Mouse (Mus musculus) ovary, adult 18-20 months (tissue): ENCODE results near the gene Cep63.

Experiments used
- DNase-seq: peaks from one replicate; pipeline ENCODE4 v3.0.0; 2022; ENCODE audit warnings: low spot score, mixed read lengths

Cep63 gene

GRCm38 (mm10) chr9:102631589-102632147 is 5.3 kb upstream of the Cep63 start:
- no peak for DNase-seq

GRCm38 (mm10) chr9:102629052-102629451 is 2.7 kb upstream of the Cep63 start:
- no peak for DNase-seq

GRCm38 (mm10) chr9:102627442-102627841 is 1.1 kb upstream of the Cep63 start:
- DNase-seq = no peak

DNA sequence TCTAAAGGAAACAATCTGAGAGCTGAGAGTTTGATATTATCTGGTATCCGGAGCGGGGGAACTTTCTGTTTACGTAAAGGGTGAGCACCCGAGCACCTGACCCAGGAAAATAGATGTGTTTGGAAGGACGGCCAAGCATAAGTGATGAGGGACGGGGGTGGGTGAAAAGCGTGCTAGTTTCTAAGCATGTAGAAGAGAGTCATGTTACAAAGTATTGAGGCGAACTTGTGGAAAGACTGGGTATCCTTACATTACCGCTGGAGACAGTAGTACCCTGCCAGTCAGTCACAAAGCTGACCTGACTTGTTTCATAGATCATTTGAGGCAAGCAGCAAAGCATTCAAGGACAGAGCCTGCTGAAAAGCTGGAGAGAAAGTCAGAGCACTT is 498 bp upstream of the Cep63 start:
- DNase-seq = no peak

DNA sequence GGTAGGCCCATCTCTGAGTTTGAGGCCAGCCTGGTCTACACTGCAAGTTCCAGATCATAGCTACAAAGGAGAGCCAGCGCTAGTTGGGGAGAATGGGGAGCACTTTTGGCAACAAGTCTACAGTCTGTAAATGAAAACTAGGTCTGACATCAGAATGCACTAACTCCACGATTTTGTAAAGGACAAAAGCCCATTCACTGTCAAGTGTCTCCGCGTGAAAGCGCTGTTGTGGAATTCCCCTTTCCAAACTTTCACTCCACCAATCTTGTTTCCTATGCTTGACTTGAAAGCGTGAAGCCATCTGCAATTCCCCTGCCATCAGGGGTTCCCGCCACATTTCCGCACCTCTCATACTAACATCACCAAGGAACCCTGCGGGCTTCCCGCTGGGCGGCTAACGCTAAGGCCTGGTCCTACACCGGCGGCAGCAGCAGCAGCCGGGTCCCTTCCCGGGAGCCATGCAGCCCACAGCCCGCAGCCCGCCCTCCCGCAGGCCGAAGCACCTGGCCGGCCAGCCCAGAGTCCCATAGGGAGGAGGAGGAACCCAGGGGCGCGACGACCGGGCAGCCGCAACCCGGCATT is 842 bp downstream of the Cep63 start:
- DNase-seq = no peak

GRCm38 (mm10) chr9:102623581-102623980 is 2.8 kb downstream of the Cep63 start:
- no peak for DNase-seq

DNA sequence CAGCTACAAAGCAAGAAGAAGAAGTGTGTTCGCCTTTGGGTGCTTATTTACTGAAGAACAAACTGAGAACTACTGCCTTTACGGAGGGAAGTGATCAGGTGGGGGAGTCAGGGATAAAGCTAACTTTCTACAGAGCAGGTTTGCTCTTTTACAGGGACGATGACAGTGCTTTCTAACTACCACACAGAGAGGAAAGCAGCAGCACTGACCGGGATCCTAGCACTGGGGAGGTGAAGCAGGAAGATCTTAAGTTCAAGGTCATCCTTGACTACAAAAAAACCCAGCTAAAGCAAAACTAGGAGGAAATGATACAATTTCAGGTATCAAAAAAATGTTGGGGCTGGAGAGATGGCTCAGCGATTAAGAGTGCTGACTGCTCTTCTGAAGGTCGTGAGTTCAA is 3.5 kb downstream of the Cep63 start:
- no peak for DNase-seq

- no peak for DNase-seq
Observed at GRCm38 (mm10) chr9:102622192-102622857, 4.0 kb downstream of the Cep63 start.

GRCm38 (mm10) chr9:102621385-102621784 is 4.9 kb downstream of the Cep63 start:
- DNase-seq = no peak

DNA sequence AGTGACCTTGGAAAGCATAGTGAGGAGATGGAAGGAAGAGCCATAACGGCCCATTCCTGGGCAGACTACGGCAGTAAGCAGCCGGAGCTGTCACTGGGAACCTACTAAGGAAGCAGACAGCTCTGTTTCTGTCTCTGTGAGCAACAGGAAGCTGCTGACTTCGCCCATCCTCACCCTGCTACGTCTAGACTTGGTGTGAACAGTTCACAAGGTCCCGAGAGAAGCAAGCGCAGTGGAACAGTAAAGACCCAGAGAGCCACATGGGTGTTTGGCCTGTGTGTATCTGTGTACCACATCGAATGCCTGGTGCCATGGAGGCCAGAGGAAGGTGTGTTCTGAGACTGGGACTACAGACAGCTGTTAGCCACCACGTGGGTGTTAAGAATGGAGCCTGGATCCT is 10.1 kb downstream of the Cep63 start:
- no peak for DNase-seq

DNA sequence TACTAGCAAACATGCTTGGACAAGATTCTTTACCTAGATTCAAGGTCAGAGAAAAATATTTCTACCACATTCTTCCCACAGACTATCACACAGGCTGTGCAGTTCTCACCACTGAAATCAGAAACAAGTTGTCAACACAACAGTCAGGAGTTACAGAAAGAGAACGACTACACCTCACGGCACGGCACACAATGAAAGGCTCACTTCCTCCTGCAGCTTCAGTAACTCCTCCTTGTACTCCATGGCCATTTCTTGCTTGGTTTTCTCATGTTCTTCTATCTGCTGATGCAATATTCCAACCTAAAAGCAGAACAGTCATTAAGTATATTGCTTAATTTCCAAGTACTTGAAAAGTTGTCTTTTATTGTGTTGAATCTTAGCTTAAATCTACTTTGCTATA is 11.3 kb downstream of the Cep63 start:
- DNase-seq = no peak

GRCm38 (mm10) chr9:102609221-102609620 is 17.1 kb downstream of the Cep63 start:
- no peak for DNase-seq

DNA sequence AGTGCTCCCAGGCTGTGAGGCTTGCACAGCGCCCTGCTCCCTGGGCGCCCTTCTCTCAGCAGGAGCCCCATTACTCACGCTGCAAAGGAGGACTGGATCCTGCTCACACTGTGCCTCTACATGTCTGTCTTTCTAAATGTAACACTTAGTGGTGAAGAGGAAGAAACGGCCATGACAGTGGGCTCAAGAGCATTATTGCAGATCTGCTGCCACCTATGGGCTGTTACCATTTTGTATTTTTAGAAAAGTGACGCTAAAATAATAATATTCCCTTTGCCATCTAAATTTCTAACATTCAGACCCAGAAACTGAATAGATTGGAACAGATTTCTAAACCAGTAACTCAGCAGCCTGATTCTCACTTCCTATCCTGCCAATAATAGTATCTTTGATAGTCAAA is 18.9 kb downstream of the Cep63 start:
- DNase-seq = no peak

DNA sequence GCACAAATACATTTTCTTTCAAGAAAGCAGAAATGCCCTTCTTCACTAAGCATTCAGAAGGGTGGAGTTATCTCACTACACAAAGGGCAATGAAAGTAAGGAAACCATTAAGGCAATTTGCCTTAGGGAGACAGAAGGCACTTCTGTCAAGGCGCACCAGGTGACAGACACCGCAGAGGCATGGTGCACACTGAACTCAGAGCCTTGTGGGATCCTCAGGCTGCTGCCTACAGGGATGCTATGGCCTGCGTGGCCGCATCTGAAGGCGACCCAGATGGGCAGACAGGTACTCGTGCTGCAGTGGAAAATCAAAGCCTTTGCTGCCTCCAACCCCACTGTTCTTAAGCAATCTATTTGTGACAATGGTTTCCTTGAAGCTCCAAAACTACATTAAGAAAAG is 21.2 kb downstream of the Cep63 start:
- no peak for DNase-seq

GRCm38 (mm10) chr9:102601666-102602065 is 24.7 kb downstream of the Cep63 start:
- DNase-seq = no peak

DNA sequence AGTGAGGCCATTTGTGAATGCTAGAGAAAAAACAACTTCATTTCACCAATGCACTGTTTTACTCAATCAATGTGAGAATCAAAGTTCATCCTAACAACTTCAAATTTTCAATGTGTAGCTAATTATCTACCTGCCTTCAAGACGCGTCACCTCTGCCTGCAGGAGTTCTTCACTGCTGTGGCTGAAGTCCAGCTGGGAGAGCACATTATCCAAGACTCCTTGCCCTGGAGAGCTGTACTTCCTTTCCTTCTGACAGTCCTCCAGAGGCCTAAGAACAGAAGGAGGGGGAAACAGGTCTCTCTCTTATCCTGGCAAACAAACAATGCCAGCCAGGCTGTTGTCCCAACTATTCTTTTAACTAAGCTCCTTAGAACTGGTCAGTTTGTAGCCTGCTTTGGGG is 25.1 kb downstream of the Cep63 start:
- no peak for DNase-seq

DNA sequence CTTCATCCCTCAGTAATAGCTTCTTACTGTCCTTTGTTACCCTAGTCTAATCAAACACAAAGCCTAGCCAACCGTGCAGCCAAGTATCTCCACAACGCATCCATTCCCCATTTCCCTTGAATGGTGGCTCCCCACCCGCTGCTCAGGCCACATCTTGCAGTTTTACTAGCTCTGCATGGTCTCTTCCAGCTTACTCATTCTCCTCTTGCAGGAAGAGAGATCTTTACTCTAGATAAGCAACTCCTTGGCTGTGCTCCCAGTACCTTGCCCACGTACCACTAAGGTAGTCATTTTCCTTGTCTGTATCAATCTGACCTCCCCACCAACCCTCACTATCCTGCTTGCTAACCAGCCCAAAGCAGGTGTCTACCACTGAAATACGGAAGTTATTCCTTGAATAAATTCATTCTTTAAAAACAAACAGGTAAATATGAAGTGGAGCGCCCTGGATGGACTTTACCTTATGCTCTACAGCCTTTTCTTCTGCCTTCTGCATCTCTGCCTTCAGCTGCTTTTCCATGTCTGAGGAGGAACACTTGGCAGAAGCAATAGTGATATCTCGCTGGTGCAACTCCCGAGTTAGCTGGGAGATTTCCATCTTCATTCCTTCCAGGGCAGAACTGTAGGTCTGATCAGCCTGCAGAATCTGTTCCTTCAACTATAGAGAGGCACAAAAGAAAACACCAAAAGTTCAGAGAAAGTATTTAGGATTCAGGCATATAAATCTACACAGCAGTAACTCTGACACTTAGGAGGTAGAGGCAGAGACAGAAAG is 30.5 kb downstream of the Cep63 start:
- no peak for DNase-seq

DNA sequence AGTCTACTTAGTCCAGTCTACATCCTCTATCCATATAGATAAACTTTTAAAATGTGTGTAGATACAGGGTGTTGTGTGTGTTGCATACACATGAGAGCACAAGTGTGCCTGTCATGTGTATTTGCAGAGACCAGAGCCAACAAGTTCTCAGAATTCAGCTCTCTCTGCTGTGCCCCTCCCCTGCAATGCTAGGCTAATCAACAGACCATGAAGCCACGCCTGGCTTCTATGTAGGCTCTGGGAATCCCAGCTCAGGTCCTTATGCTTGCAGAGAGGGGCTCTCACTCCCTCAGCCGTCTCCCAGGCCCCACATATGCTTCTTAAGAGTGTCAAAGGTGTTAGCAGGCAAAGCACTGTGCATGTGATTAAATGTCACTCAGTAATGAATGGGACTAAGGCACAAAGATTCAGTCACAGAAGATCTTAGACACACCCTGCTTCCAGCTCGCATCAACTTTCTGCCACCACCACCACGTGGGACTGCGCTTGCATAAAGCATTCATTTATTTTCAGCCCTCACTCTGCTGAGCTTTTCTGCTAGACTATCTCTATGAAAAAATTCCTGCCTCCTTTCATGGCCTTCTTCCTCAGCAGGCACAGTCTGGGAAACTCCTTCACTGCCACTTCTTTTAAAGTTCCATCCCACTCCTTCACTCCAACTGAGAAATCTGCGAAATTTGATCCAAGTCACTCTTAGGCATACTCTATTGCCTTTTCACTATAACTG is 31.5 kb downstream of the Cep63 start:
- no peak for DNase-seq

DNA sequence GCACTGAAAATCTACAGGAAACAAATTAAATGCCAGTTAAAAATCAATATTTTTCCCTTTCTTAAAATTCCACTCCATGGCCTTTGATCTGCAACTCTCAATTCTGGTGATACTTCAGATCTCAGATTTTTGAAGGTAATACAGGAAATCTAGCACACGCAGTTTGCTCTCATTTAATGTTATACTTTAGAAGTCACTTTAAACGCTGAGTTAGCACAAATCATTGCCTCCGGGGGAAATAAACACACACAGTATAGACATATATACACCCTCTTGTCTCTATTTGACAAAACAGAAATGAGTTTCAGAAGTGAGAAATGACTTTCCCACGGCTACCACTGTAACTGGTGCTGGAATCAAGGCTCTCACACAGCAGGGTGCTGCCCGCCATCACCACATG is 39.0 kb downstream of the Cep63 start:
- no peak for DNase-seq

DNA sequence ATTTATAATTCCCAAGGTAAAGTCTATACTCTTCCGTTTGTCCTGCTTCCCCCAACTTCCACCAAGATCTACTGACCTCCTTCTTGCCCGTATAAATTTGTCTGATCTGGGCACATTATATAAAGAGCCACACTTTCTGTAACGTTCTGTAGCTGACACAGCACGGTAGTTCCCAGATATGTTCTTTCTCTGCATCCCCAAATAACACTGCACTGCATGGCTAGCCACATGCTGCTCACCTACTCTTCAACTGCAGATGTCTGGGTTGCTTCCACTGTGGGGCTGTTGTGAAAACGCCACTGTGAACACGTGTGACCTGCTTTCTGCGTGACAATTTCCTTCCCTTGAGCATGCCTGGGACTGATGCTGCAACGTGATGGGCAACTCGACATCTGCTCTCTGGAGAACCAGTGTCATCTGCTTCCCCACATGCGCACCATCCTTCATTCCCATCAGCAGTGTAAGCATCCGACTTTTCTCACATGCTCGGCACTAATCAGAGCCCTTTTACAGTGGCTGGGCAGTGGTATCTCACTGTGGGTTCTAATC is 44.3 kb downstream of the Cep63 start:
- no peak for DNase-seq

- DNase-seq = no peak
Observed at GRCm38 (mm10) chr9:102577480-102577879, 48.9 kb downstream of the Cep63 start.

GRCm38 (mm10) chr9:102572888-102573287 is 53.4 kb downstream of the Cep63 start:
- DNase-seq = no peak
